Mouse (Mus musculus) 3T3-L1 (cell line): Measurements from ENCODE around the gene Gm3005.
"Not testable (repeated sequence)": the region's sequence is repeated elsewhere in the genome, so short reads cannot be mapped to it uniquely, and the experiment has no call there.

ENCODE experiments used
- DNase-seq: peaks from one replicate; pipeline ENCODE4 v3.0.0-alpha.2; 2015; ENCODE audit warnings: low read depth, low spot score

Gm3005 gene

DNA sequence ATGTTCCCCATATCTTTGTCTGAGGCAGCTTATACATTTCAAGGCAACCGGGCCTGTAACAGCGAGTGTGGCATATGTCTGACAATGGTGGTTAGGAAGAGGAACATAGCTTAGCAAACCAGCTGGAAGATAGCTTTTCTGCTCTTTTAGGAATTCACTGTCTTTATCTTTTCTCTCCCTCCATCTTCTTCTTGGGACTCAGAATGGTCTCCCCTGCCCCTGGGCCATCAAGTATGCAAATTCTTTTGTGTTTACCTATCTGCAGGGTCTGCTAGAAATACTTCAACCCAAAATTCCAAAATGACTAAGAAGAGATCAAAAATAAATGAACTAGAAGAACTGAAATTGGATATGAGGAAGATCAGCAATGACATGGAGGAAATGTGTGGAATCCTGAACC, at the start of gene Gm3005:
Gene Gm3005 (plus strand): TSS at position 301 of the 400 bp plus-strand sequence.
- DNase-seq = not testable (repeated sequence)

DNA sequence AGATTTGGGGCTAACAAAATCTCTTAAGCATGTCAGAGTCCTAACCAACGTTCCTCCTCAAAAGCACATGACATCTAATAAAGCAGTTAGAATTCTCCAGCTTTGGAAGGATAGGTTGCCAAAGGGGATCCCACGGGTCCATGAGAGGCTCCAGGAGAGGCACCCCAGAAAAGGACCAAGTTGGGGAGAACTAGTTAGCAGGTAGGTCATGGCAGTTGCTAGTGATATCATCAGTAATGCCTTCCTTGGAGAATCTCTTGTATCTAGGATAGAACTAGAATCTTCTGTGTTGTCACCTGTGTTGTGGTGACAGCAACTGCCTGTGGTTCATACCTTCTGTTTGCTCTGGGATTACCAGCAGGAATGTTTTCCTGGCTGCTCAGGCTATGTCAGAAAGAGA, 33.1 kb upstream of the Gm3005 start, which contains the start of gene Gm10413:
Gene Gm10413 (plus strand): TSS at position 301 of the 400 bp plus-strand sequence.
- DNase-seq = not testable (repeated sequence)

- not testable (repeated sequence) for DNase-seq
Observed at GRCm38 (mm10) chr14:3412314-3412713, 15.6 kb upstream of the Gm3005 start, which contains the start of gene Gm10409. Gm10409 (plus strand) TSS chr14:3412614.

DNA sequence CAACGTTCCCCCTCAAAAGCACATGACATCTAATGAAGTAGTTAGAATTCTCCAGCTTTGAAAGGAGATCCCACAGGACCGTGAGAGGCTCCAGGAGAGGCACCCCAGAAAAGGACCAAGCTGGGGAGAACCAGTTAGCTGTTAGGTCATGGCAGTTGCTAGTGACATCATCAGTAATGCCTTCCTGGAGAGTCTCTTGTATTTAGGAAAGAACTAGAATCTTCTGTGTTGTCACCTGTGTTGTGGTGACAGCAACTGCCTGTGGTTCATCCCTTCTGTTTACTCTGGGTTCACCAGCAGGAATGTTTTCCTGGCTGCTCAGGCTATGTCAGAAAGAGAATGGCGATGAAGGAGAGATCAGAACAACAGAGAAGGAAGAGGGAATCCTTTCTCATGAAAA, 21.2 kb downstream of the Gm3005 start, which contains the start of gene Gm10408:
Gene Gm10408 (plus strand): TSS at position 301 of the 400 bp plus-strand sequence.
- DNase-seq = not testable (repeated sequence)

DNA sequence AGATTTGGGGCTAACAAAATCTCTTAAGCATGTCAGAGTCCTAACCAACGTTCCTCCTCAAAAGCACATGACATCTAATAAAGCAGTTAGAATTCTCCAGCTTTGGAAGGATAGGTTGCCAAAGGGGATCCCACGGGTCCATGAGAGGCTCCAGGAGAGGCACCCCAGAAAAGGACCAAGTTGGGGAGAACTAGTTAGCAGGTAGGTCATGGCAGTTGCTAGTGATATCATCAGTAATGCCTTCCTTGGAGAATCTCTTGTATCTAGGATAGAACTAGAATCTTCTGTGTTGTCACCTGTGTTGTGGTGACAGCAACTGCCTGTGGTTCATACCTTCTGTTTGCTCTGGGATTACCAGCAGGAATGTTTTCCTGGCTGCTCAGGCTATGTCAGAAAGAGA, 206.3 kb downstream of the Gm3005 start, which contains the start of gene Gm3012:
Gene Gm3012 (plus strand): TSS at position 301 of the 400 bp plus-strand sequence.
- not testable (repeated sequence) for DNase-seq
